Mouse (Mus musculus) embryonic facial prominence, embryonic 10.5 days (tissue): ENCODE data around the gene Glp2r. TPM values are rescaled to one million over a fixed set of nuclear protein-coding genes. Genes with fewer than 3 reads are reported as not detected.

Experiments used
- DNase-seq: peaks from one replicate; pipeline ENCODE4 v3.0.0-alpha.2; 2017; ENCODE audit warnings: low spot score
- H3K27ac ChIP-seq: fragments of 300-500 bp; sonication (generic); replicated peaks from 2 replicates; pipeline ENCODE4 v1.5.1; 2016; ENCODE audit warnings: mild to moderate bottlenecking
- H3K27me3 ChIP-seq: fragments of 300-500 bp; sonication (generic); replicated peaks from 2 replicates; pipeline ENCODE4 v1.6.1; 2016; ENCODE audit warnings: low read depth, mild to moderate bottlenecking; ENCODE audit not compliant: poor library complexity, severe bottlenecking
- H3K36me3 ChIP-seq: fragments of 300-500 bp; sonication (generic); replicated peaks from 2 replicates; pipeline ENCODE4 v1.6.1; 2016; ENCODE audit warnings: mild to moderate bottlenecking, moderate library complexity
- H3K4me1 ChIP-seq: fragments of 300-500 bp; sonication (generic); 2 replicates; pipeline ENCODE4 v1.6.1; 2016
- H3K4me3 ChIP-seq: fragments of 300-500 bp; sonication (generic); 2 replicates; pipeline ENCODE4 v1.5.1; 2016; ENCODE audit warnings: mild to moderate bottlenecking, moderate library complexity
- H3K9me3 ChIP-seq: fragments of 300-500 bp; sonication (generic); 2 replicates; pipeline ENCODE4 v1.6.1; 2016; ENCODE audit warnings: mild to moderate bottlenecking
- WGBS: fragments of 180-500 bp; shearing (Covaris S2); methylation state at CpG from one replicate; pipeline ENCODE4 v1.1.7; 2016; 5-methylcytosine and 5-hydroxymethylcytosine counted together
- polyA plus RNA-seq: library from polyadenylated mRNA; unstranded; fragments of >200 nt; fragmentation: Nextera tagmentation; extraction: Ambion mirVana; gene quantifications from 2 replicates; pipeline ENCODE4 v1.2.1, GENCODE M21; 2016

The Glp2r gene
- polyA plus RNA-seq: 0.03 TPM in 1 of 2 replicates, not detected in the other

GRCm38 (mm10) chr11:67771053-67771452 is at the start of gene Glp2r:
Gene Glp2r (minus strand): TSS chr11:67771153.
- no peaks in the 10 kb centered on the region for H3K27me3 ChIP-seq
- no peak for DNase-seq
- no peaks in the 10 kb centered on the region for H3K36me3 ChIP-seq
- H3K4me3 ChIP-seq: no peak within 1 kb of the TSS
- H3K9me3 ChIP-seq: no peaks in the 10 kb centered on the region
- no peaks in the 10 kb centered on the region for H3K4me1 ChIP-seq
- 88% methylated on average over 14 of the region's 14 CpGs for WGBS
- no peak within 1 kb of the TSS for H3K27ac ChIP-seq

GRCm38 (mm10) chr11:67820221-67820620 is 49.3 kb upstream of the Glp2r start:
- no peak overlapping the region for H3K4me3 ChIP-seq
- 12% methylated on average over 4 of the region's 4 CpGs for WGBS
- H3K36me3 ChIP-seq: no peaks in the 10 kb centered on the region
- H3K9me3 ChIP-seq: no peaks in the 10 kb centered on the region
- peak; percentile 75 for DNase-seq
- peaks cover 13% of the 10 kb centered on the region for H3K4me1 ChIP-seq
- no peaks in the 10 kb centered on the region for H3K27me3 ChIP-seq
- H3K27ac ChIP-seq: peak overlapping the region; percentile 40; the same call in 1 of the 2 replicates

- peaks cover 13% of the 10 kb centered on the region for H3K4me1 ChIP-seq
- H3K27ac ChIP-seq: peak overlapping the region; percentile 40; the same call in 1 of the 2 replicates
- H3K4me3 ChIP-seq: peak overlapping the region; percentile 37; the same call in 1 of the 2 replicates
- no peaks in the 10 kb centered on the region for H3K36me3 ChIP-seq
- no peaks in the 10 kb centered on the region for H3K27me3 ChIP-seq
- H3K9me3 ChIP-seq: no peaks in the 10 kb centered on the region
- WGBS: 18% methylated on average over 5 of the region's 5 CpGs
- peak; percentile 52 for DNase-seq
These were observed 48.7 kb upstream of the Glp2r start for GRCm38 (mm10) chr11:67819604-67820003.

GRCm38 (mm10) chr11:67811535-67811934 is 40.6 kb upstream of the Glp2r start:
- Histone ChIP-seq H3K36me3 (no peaks in the 10 kb centered on the region), H3K27ac (no peak overlapping the region), H3K4me1 (no peaks in the 10 kb centered on the region), H3K9me3 (no peaks in the 10 kb centered on the region), H3K27me3 (no peaks in the 10 kb centered on the region), H3K4me3 (no peak overlapping the region)
- no peak for DNase-seq
- WGBS: 79% methylated on average over 6 of the region's 6 CpGs

- H3K4me3 ChIP-seq: no peak overlapping the region
- WGBS: 84% methylated on average over 5 of the region's 5 CpGs
- H3K27me3 ChIP-seq: no peaks in the 10 kb centered on the region
- no peaks in the 10 kb centered on the region for H3K4me1 ChIP-seq
- DNase-seq: no peak
- H3K27ac ChIP-seq: no peak overlapping the region
- H3K9me3 ChIP-seq: no peaks in the 10 kb centered on the region
- H3K36me3 ChIP-seq: no peaks in the 10 kb centered on the region
These were observed 37.1 kb upstream of the Glp2r start for GRCm38 (mm10) chr11:67808051-67808450.

- 83% methylated on average over 11 of the region's 11 CpGs for WGBS
- Histone ChIP-seq H3K36me3 (no peaks in the 10 kb centered on the region), H3K27me3 (no peaks in the 10 kb centered on the region), H3K4me1 (no peaks in the 10 kb centered on the region), H3K27ac (no peak overlapping the region), H3K4me3 (no peak overlapping the region), H3K9me3 (no peaks in the 10 kb centered on the region)
- no peak for DNase-seq
These were observed 36.1 kb upstream of the Glp2r start for GRCm38 (mm10) chr11:67806832-67807597.

- WGBS: 80% methylated on average over 1 of the region's 1 CpGs
- H3K9me3 ChIP-seq: no peaks in the 10 kb centered on the region
- H3K4me3 ChIP-seq: no peak overlapping the region
- no peaks in the 10 kb centered on the region for H3K27me3 ChIP-seq
- no peaks in the 10 kb centered on the region for H3K36me3 ChIP-seq
- DNase-seq: no peak
- H3K27ac ChIP-seq: no peak overlapping the region
- no peaks in the 10 kb centered on the region for H3K4me1 ChIP-seq
These were observed 34.6 kb upstream of the Glp2r start for GRCm38 (mm10) chr11:67805538-67805937.

- no peaks in the 10 kb centered on the region for H3K4me1 ChIP-seq
- H3K4me3 ChIP-seq: no peak overlapping the region
- WGBS: 79% methylated on average over 8 of the region's 8 CpGs
- no peaks in the 10 kb centered on the region for H3K27me3 ChIP-seq
- H3K9me3 ChIP-seq: no peaks in the 10 kb centered on the region
- no peak for DNase-seq
- no peaks in the 10 kb centered on the region for H3K36me3 ChIP-seq
- no peak overlapping the region for H3K27ac ChIP-seq
These were observed 30.2 kb upstream of the Glp2r start for GRCm38 (mm10) chr11:67801169-67801568.

GRCm38 (mm10) chr11:67800130-67800723 is 29.3 kb upstream of the Glp2r start:
- no peaks in the 10 kb centered on the region for H3K36me3 ChIP-seq
- H3K9me3 ChIP-seq: no peaks in the 10 kb centered on the region
- no peak overlapping the region for H3K4me3 ChIP-seq
- no peak for DNase-seq
- H3K27me3 ChIP-seq: no peaks in the 10 kb centered on the region
- H3K27ac ChIP-seq: no peak overlapping the region
- no peaks in the 10 kb centered on the region for H3K4me1 ChIP-seq

GRCm38 (mm10) chr11:67797931-67798330 is 27.0 kb upstream of the Glp2r start, which contains the start of gene Dhrs7c:
Gene Dhrs7c (plus strand): TSS chr11:67798187.
- Histone ChIP-seq H3K9me3 (no peaks in the 10 kb centered on the region), H3K4me3 (no peak within 1 kb of the TSS), H3K27ac (no peak within 1 kb of the TSS), H3K27me3 (no peaks in the 10 kb centered on the region), H3K4me1 (no peaks in the 10 kb centered on the region), H3K36me3 (no peaks in the 10 kb centered on the region)
- WGBS: 83% methylated on average over 7 of the region's 7 CpGs
- DNase-seq: no peak

GRCm38 (mm10) chr11:67790182-67790581 is 19.2 kb upstream of the Glp2r start:
- DNase-seq: no peak
- 82% methylated on average over 11 of the region's 11 CpGs for WGBS

GRCm38 (mm10) chr11:67774379-67774778 is 3.4 kb upstream of the Glp2r start, which contains the start of gene Gsg1l2:
Gene Gsg1l2 (plus strand): TSS chr11:67774608.
- H3K36me3 ChIP-seq: no peaks in the 10 kb centered on the region
- H3K4me1 ChIP-seq: no peaks in the 10 kb centered on the region
- no peak within 1 kb of the TSS for H3K4me3 ChIP-seq
- H3K27me3 ChIP-seq: no peaks in the 10 kb centered on the region
- 86% methylated on average over 12 of the region's 12 CpGs for WGBS
- no peak within 1 kb of the TSS for H3K27ac ChIP-seq
- DNase-seq: no peak
- H3K9me3 ChIP-seq: no peaks in the 10 kb centered on the region

More at GRCm38 (mm10) chr11:67790182-67790581, 19.2 kb upstream of the Glp2r start:
- Histone ChIP-seq H3K4me1 (no peaks in the 10 kb centered on the region), H3K27ac (no peak overlapping the region), H3K4me3 (no peak overlapping the region), H3K9me3 (no peaks in the 10 kb centered on the region), H3K27me3 (no peaks in the 10 kb centered on the region), H3K36me3 (no peaks in the 10 kb centered on the region)

GRCm38 (mm10) chr11:67772577-67772976 is 1.6 kb upstream of the Glp2r start:
- DNase-seq: peak; percentile 48
- H3K27ac ChIP-seq: no peak overlapping the region
- H3K4me3 ChIP-seq: no peak overlapping the region
- H3K9me3 ChIP-seq: no peaks in the 10 kb centered on the region
- H3K36me3 ChIP-seq: no peaks in the 10 kb centered on the region
- no peaks in the 10 kb centered on the region for H3K27me3 ChIP-seq
- no peaks in the 10 kb centered on the region for H3K4me1 ChIP-seq
- 34% methylated on average over 8 of the region's 8 CpGs for WGBS
